Mouse (Mus musculus) forebrain, embryonic 13.5 days (tissue): ENCODE measurements around the gene Slc9a3r2. TPM values are rescaled to one million over a fixed set of nuclear protein-coding genes. Genes with fewer than 3 reads are reported as not detected.
"Not testable (repeated sequence)": the region's sequence is repeated elsewhere in the genome, so short reads cannot be mapped to it uniquely, and the experiment has no call there.

ENCODE experiments used
- ATAC-seq: fragments of 200-750 bp; cut with Nextera tagmentation; 2 replicates; pipeline ENCODE4 v1.8.0; 2017
- H3K27ac ChIP-seq: fragments of 300-500 bp; sonication (generic); 2 replicates; pipeline ENCODE4 v1.5.1; 2015; ENCODE audit warnings: inconsistent platforms, mild to moderate bottlenecking, moderate library complexity
- H3K27me3 ChIP-seq: fragments of 300-500 bp; sonication (generic); 2 replicates; pipeline ENCODE4 v1.6.1; 2015; ENCODE audit warnings: mild to moderate bottlenecking, inconsistent platforms
- H3K36me3 ChIP-seq: fragments of 300-500 bp; sonication (generic); 2 replicates; pipeline ENCODE4 v1.6.1; 2015; ENCODE audit warnings: mild to moderate bottlenecking, inconsistent platforms; ENCODE audit not compliant: poor library complexity, severe bottlenecking
- H3K4me1 ChIP-seq: fragments of 300-500 bp; sonication (generic); 2 replicates; pipeline ENCODE4 v1.6.1; 2015; ENCODE audit warnings: inconsistent platforms
- H3K4me2 ChIP-seq: fragments of 300-500 bp; sonication (generic); 2 replicates; pipeline ENCODE4 v1.6.1; 2015; ENCODE audit warnings: inconsistent platforms, mild to moderate bottlenecking, moderate library complexity
- H3K4me3 ChIP-seq: fragments of 300-500 bp; sonication (generic); 2 replicates; pipeline ENCODE4 v1.5.1; 2015; ENCODE audit warnings: mild to moderate bottlenecking, inconsistent platforms
- H3K9ac ChIP-seq: fragments of 300-500 bp; sonication (generic); 2 replicates; pipeline ENCODE4 v1.6.1; 2015; ENCODE audit warnings: mild to moderate bottlenecking, inconsistent platforms
- H3K9me3 ChIP-seq: fragments of 300-500 bp; sonication (generic); replicated peaks from 2 replicates; pipeline ENCODE4 v1.6.1; 2016; ENCODE audit warnings: inconsistent platforms
- WGBS: fragments of 180-500 bp; shearing (Covaris S2); methylation state at CpG from one replicate; pipeline ENCODE4 v1.1.7; 2015; 5-methylcytosine and 5-hydroxymethylcytosine counted together
- polyA plus RNA-seq: library from polyadenylated mRNA; unstranded; fragments of >200 nt; fragmentation: Nextera tagmentation; extraction: Ambion mirVana; gene quantifications from 2 replicates; pipeline ENCODE4 v1.2.1, GENCODE M21; 2015

Gene Slc9a3r2
- polyA plus RNA-seq, 1 experiment from 2014 or later = 16.0 TPM

- no peaks in the 10 kb centered on the region for H3K27me3 ChIP-seq
- no peaks in the 10 kb centered on the region for H3K9me3 ChIP-seq
- 93% methylated on average over 24 of the region's 24 CpGs for WGBS
- no peak overlapping the region for H3K27ac ChIP-seq
- no peak overlapping the region for H3K4me2 ChIP-seq
- H3K36me3 ChIP-seq = peaks cover 66% of the 10 kb centered on the region
- no peak for ATAC-seq
- H3K4me3 ChIP-seq = no peak overlapping the region
- H3K9ac ChIP-seq = no peak overlapping the region
- H3K4me1 ChIP-seq = peaks cover 7% of the 10 kb centered on the region; the same call in 1 of the 2 replicates
Measured at GRCm38 (mm10) chr17:24677500-24678080, 27.5 kb upstream of the Slc9a3r2 start.

- Histone ChIP-seq H3K27ac (no peak overlapping the region), H3K27me3 (no peaks in the 10 kb centered on the region), H3K9me3 (no peaks in the 10 kb centered on the region), H3K4me2 (no peak overlapping the region), H3K9ac (no peak overlapping the region), H3K4me3 (no peak overlapping the region), H3K36me3 (peaks cover 58% of the 10 kb centered on the region), H3K4me1 (peaks cover 13% of the 10 kb centered on the region)
- WGBS = 96% methylated on average over 5 of the region's 5 CpGs
- no peak for ATAC-seq
Measured at GRCm38 (mm10) chr17:24676877-24677276, 26.8 kb upstream of the Slc9a3r2 start.

- H3K27me3 ChIP-seq = no peaks in the 10 kb centered on the region
- no peaks in the 10 kb centered on the region for H3K9me3 ChIP-seq
- 48% methylated on average over 2 of the region's 2 CpGs for WGBS
- H3K36me3 ChIP-seq = peaks cover 53% of the 10 kb centered on the region
- no peak overlapping the region for H3K27ac ChIP-seq
- ATAC-seq = 0 out of 2 replicates have a peak, but pooled peaks have one; percentile 12
- H3K4me2 ChIP-seq = no peak overlapping the region
- H3K4me3 ChIP-seq = no peak overlapping the region
- H3K9ac ChIP-seq = no peak overlapping the region
- peaks cover 20% of the 10 kb centered on the region for H3K4me1 ChIP-seq
Measured at GRCm38 (mm10) chr17:24676187-24676586, 26.1 kb upstream of the Slc9a3r2 start.

DNA sequence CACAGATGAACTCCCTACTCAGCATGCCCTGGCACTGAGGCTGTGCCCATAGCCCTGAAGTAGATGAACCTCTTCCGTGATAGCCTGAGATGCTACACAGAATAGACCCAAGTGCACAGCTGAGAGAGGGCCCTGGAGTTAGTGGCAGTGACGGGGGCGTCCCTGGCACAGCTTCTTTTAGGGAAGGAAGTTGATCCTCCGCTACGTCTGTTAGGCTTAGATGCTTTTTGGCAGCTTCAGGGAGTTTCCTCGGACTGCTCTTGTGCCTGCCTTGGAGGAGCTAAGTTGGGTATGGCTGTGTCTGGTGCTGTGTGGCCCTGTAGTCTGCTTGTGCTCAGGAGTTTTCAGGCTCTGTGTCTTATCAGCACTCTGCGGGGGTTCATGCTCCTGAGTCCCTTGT is 24.1 kb upstream of the Slc9a3r2 start:
- Histone ChIP-seq H3K36me3 (peaks cover 34% of the 10 kb centered on the region), H3K4me2 (no peak overlapping the region), H3K4me3 (no peak overlapping the region), H3K27ac (no peak overlapping the region), H3K4me1 (peaks cover 32% of the 10 kb centered on the region), H3K9me3 (no peaks in the 10 kb centered on the region), H3K9ac (no peak overlapping the region), H3K27me3 (no peaks in the 10 kb centered on the region)
- 82% methylated on average over 7 of the region's 7 CpGs for WGBS
- ATAC-seq = no peak

- Histone ChIP-seq H3K4me3 (no peak overlapping the region), H3K27ac (no peak overlapping the region), H3K27me3 (no peaks in the 10 kb centered on the region), H3K9me3 (no peaks in the 10 kb centered on the region), H3K36me3 (peaks cover 12% of the 10 kb centered on the region), H3K9ac (peak overlapping the region; percentile 99), H3K4me1 (peaks cover 41% of the 10 kb centered on the region), H3K4me2 (peak overlapping the region; percentile 27)
- 40% methylated on average over 5 of the region's 5 CpGs for WGBS
- no peak for ATAC-seq
Measured at GRCm38 (mm10) chr17:24672141-24672540, 22.0 kb upstream of the Slc9a3r2 start.

GRCm38 (mm10) chr17:24671346-24671745 is 21.2 kb upstream of the Slc9a3r2 start:
- no peaks in the 10 kb centered on the region for H3K9me3 ChIP-seq
- H3K4me3 ChIP-seq = peak overlapping the region; percentile 96
- peak overlapping the region; percentile 92 for H3K4me2 ChIP-seq
- 87% methylated on average over 5 of the region's 5 CpGs for WGBS
- H3K36me3 ChIP-seq = peaks cover 4% of the 10 kb centered on the region; the same call in 1 of the 2 replicates
- H3K27ac ChIP-seq = no peak overlapping the region
- peaks cover 41% of the 10 kb centered on the region for H3K4me1 ChIP-seq
- no peaks in the 10 kb centered on the region for H3K27me3 ChIP-seq
- peak overlapping the region; percentile 99 for H3K9ac ChIP-seq
- ATAC-seq = no peak

GRCm38 (mm10) chr17:24670246-24670844 is 20.2 kb upstream of the Slc9a3r2 start:
- ATAC-seq = no peak
- H3K27me3 ChIP-seq = no peaks in the 10 kb centered on the region
- peak overlapping the region; percentile 96 for H3K4me3 ChIP-seq
- peak overlapping the region; percentile 99 for H3K9ac ChIP-seq
- 0 out of 2 replicates have a peak, but pooled peaks cover 4% of the 10 kb centered on the region for H3K36me3 ChIP-seq
- peaks cover 41% of the 10 kb centered on the region for H3K4me1 ChIP-seq
- H3K27ac ChIP-seq = peak overlapping the region; percentile 86; the same call in 1 of the 2 replicates
- peak overlapping the region; percentile 92 for H3K4me2 ChIP-seq
- no peaks in the 10 kb centered on the region for H3K9me3 ChIP-seq
- 12% methylated on average over 8 of the region's 8 CpGs for WGBS

GRCm38 (mm10) chr17:24669545-24670245 is 19.6 kb upstream of the Slc9a3r2 start, which contains the start of gene Zfp598:
Zfp598 (plus strand) TSS chr17:24669687.
- no peaks in the 10 kb centered on the region for H3K27me3 ChIP-seq
- under 1% methylated on average over 63 of the region's 80 CpGs for WGBS
- peak within 1 kb of the TSS; percentile 99 for H3K9ac ChIP-seq
- H3K36me3 ChIP-seq = 0 out of 2 replicates have a peak, but pooled peaks cover 4% of the 10 kb centered on the region
- ATAC-seq = peak; percentile 99
- peak within 1 kb of the TSS; percentile 96 for H3K4me3 ChIP-seq
- peak within 1 kb of the TSS; percentile 86 for H3K27ac ChIP-seq
- H3K9me3 ChIP-seq = no peaks in the 10 kb centered on the region
- peak within 1 kb of the TSS; percentile 92 for H3K4me2 ChIP-seq
- H3K4me1 ChIP-seq = peaks cover 41% of the 10 kb centered on the region

DNA sequence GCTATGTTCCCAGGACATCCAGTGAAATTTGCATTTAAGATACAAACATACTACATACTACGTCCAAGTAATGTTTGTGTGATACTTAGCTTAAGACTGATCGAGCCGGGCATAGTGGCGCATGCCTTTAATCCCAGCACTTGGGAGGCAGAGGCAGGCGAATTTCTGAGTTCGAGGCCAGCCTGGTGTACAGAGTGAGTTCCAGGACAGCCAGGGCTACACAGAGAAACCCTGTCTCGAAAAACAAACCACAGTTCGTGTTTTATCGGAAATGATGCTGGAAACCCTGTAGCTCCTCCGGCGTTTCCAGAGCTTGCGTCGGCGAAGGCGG is 19.1 kb upstream of the Slc9a3r2 start:
- H3K27ac ChIP-seq = peak overlapping the region; percentile 86
- not testable (repeated sequence) for H3K27me3 ChIP-seq, H3K9me3 ChIP-seq, H3K36me3 ChIP-seq, ATAC-seq
- WGBS = 11% methylated on average over 15 of the region's 15 CpGs
- peak overlapping the region; percentile 99 for H3K9ac ChIP-seq
- H3K4me2 ChIP-seq = peak overlapping the region; percentile 92
- peaks cover 37% of the 10 kb centered on the region for H3K4me1 ChIP-seq
- peak overlapping the region; percentile 96 for H3K4me3 ChIP-seq

GRCm38 (mm10) chr17:24667416-24667815 is 17.3 kb upstream of the Slc9a3r2 start:
- Histone ChIP-seq H3K4me1 (peaks cover 33% of the 10 kb centered on the region), H3K27me3 (no peaks in the 10 kb centered on the region), H3K4me3 (no peak overlapping the region), H3K9ac (no peak overlapping the region), H3K4me2 (no peak overlapping the region), H3K9me3 (no peaks in the 10 kb centered on the region), H3K27ac (no peak overlapping the region), H3K36me3 (no peaks in the 10 kb centered on the region)
- no peak for ATAC-seq
- WGBS = 38% methylated on average over 6 of the region's 6 CpGs

DNA sequence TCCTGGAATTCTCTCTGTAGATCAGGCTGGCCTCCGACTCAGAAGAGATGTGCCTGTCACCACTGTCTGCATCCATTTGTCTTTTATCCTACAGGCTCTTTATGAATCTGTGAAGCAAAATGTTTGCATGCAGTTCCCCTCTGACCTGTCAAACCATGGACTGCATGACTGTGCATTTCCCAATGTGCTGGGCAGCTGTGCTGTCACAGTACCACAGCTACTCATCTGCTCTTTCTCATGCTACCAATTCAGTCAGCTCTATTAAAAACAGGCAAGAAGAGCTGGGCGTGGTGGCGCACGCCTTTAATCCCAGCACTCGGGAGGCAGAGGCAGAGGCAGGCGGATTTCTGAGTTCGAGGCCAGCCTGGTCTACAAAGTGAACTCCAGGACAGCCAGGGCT is 16.9 kb upstream of the Slc9a3r2 start:
- not testable (repeated sequence) for H3K4me2 ChIP-seq, H3K9me3 ChIP-seq, H3K27me3 ChIP-seq, ATAC-seq, H3K36me3 ChIP-seq, H3K4me3 ChIP-seq, H3K27ac ChIP-seq
- WGBS = 81% methylated on average over 7 of the region's 7 CpGs
- H3K9ac ChIP-seq = 0 out of 2 replicates have a peak overlapping the region, but pooled peaks have one; percentile 2
- peaks cover 29% of the 10 kb centered on the region for H3K4me1 ChIP-seq
